Mouse (Mus musculus): ENCODE measurements around the gene Adgrg3. TPM values are rescaled to one million over a fixed set of nuclear protein-coding genes. Genes with fewer than 3 reads are reported as not detected.

The Adgrg3 gene
- polyA plus RNA-seq, 2 experiments = 5.8 to 8.3 TPM

GRCm38 (mm10) chr8:95037106-95037925 lies 19.8 kb downstream of the Adgrg3 start:
- no peak overlapping the region for H3K27ac ChIP-seq
- DNase-seq (ENCODE audit: low read depth in 3 of 3, low spot score in 3 of 3) (no peak), ATAC-seq (ENCODE audit: insufficient read depth) (0 out of 2 replicates have a peak, but pooled peaks have one; percentile 49)
- H3K4me1 ChIP-seq (replicated peaks; ENCODE audit: control insufficient read depth in 2 of 2, insufficient read depth in 2 of 2, low read length in 1 of 2) = peaks cover 0 to 5% of the 10 kb centered on the region in 2 experiments; a peak in 2 of 4 replicates
- TF ChIP-seq EP300 (IDR thresholded peaks at IDR 0.05; ENCODE audit: low read depth) (no peak), CTCF (IDR thresholded peaks at IDR 0.05; ENCODE audit: low read depth) (no peak)
- H3K36me3 ChIP-seq (replicated peaks; ENCODE audit: control insufficient read depth, insufficient read depth, low read depth) = no peaks in the 10 kb centered on the region
- no peaks in the 10 kb centered on the region for H3K27me3 ChIP-seq (ENCODE audit: control insufficient read depth, insufficient read depth, low read length)
- H3K9me3 ChIP-seq (ENCODE audit: control insufficient read depth, low read length) = no peaks in the 10 kb centered on the region
- H3K9ac ChIP-seq (replicated peaks) = no peak overlapping the region
- H3K4me3 ChIP-seq (ENCODE audit: insufficient read depth in 1 of 2, low read depth in 2 of 2, low read length in 2 of 2) = no peak overlapping the region
- WGBS (ENCODE audit: insufficient replicate concordance) = 38% methylated on average over 7 of the region's 7 CpGs
- H3K4me2 ChIP-seq (ENCODE audit: low read depth) = no peak overlapping the region

- Histone ChIP-seq H3K27ac (peak overlapping the region; percentile 35; the same call in 1 of the 2 replicates), H3K27me3 (ENCODE audit: control insufficient read depth, insufficient read depth, low read length) (no peaks in the 10 kb centered on the region), H3K9me3 (ENCODE audit: control insufficient read depth, low read length) (no peaks in the 10 kb centered on the region), H3K36me3 (replicated peaks; ENCODE audit: control insufficient read depth, insufficient read depth, low read depth) (no peaks in the 10 kb centered on the region), H3K4me1 (replicated peaks; ENCODE audit: control insufficient read depth in 2 of 2, insufficient read depth in 2 of 2, low read length in 1 of 2) (peaks cover 0 to 7% of the 10 kb centered on the region in 2 experiments; a peak in 2 of 4 replicates), H3K4me3 (ENCODE audit: insufficient read depth in 1 of 2, low read depth in 2 of 2, low read length in 2 of 2) (no peak overlapping the region), H3K9ac (replicated peaks) (no peak overlapping the region), H3K4me2 (ENCODE audit: low read depth) (no peak overlapping the region)
- peak in 1 of 3 experiments; percentile 29 for DNase-seq (ENCODE audit: low read depth in 3 of 3, low spot score in 3 of 3)
- TF ChIP-seq CTCF (IDR thresholded peaks at IDR 0.05; ENCODE audit: low read depth) (no peak), EP300 (IDR thresholded peaks at IDR 0.05; ENCODE audit: low read depth) (no peak)
- 49% methylated on average over 6 of the region's 6 CpGs for WGBS (ENCODE audit: insufficient replicate concordance)
- peak; percentile 70 for ATAC-seq (ENCODE audit: insufficient read depth)
Measured at GRCm38 (mm10) chr8:95041883-95042784, 24.6 kb downstream of the Adgrg3 start.

GRCm38 (mm10) chr8:95044811-95045210 lies 27.3 kb downstream of the Adgrg3 start:
- Histone ChIP-seq H3K4me1 (replicated peaks; ENCODE audit: control insufficient read depth in 2 of 2, insufficient read depth in 2 of 2, low read length in 1 of 2) (peaks cover 0 to 6% of the 10 kb centered on the region in 2 experiments; a peak in 1 of 4 replicates), H3K27me3 (ENCODE audit: control insufficient read depth, insufficient read depth, low read length) (no peaks in the 10 kb centered on the region), H3K4me2 (ENCODE audit: low read depth) (no peak overlapping the region), H3K9me3 (ENCODE audit: control insufficient read depth, low read length) (no peaks in the 10 kb centered on the region), H3K4me3 (ENCODE audit: insufficient read depth in 1 of 2, low read depth in 2 of 2, low read length in 2 of 2) (no peak overlapping the region), H3K27ac (no peak overlapping the region), H3K9ac (replicated peaks) (no peak overlapping the region), H3K36me3 (replicated peaks; ENCODE audit: control insufficient read depth, insufficient read depth, low read depth) (no peaks in the 10 kb centered on the region)
- no peak for DNase-seq (ENCODE audit: low read depth in 3 of 3, low spot score in 3 of 3)
- 47% methylated on average over 4 of the region's 4 CpGs for WGBS (ENCODE audit: insufficient replicate concordance)
- ATAC-seq (ENCODE audit: insufficient read depth) = no peak
- TF ChIP-seq EP300 (IDR thresholded peaks at IDR 0.05; ENCODE audit: low read depth) (no peak), CTCF (IDR thresholded peaks at IDR 0.05; ENCODE audit: low read depth) (no peak)

GRCm38 (mm10) chr8:95046982-95047381 lies 29.5 kb downstream of the Adgrg3 start:
- no peak for DNase-seq (ENCODE audit: low read depth in 3 of 3, low spot score in 3 of 3)
- no peaks in the 10 kb centered on the region for H3K9me3 ChIP-seq (ENCODE audit: control insufficient read depth, low read length)
- no peaks in the 10 kb centered on the region for H3K27me3 ChIP-seq (ENCODE audit: control insufficient read depth, insufficient read depth, low read length)
- H3K4me2 ChIP-seq (ENCODE audit: low read depth) = no peak overlapping the region
- H3K36me3 ChIP-seq (replicated peaks; ENCODE audit: control insufficient read depth, insufficient read depth, low read depth) = no peaks in the 10 kb centered on the region
- H3K9ac ChIP-seq (replicated peaks) = no peak overlapping the region
- WGBS (ENCODE audit: insufficient replicate concordance) = 21% methylated on average over 3 of the region's 3 CpGs
- no peak for ATAC-seq (ENCODE audit: insufficient read depth)
- H3K4me3 ChIP-seq (ENCODE audit: insufficient read depth in 1 of 2, low read depth in 2 of 2, low read length in 2 of 2) = no peak overlapping the region
- no peak for TF ChIP-seq EP300 (IDR thresholded peaks at IDR 0.05; ENCODE audit: low read depth)
- TF ChIP-seq CTCF (IDR thresholded peaks at IDR 0.05; ENCODE audit: low read depth) = no peak
- H3K27ac ChIP-seq = no peak overlapping the region
- H3K4me1 ChIP-seq (replicated peaks; ENCODE audit: control insufficient read depth in 2 of 2, insufficient read depth in 2 of 2, low read length in 1 of 2) = peaks cover 0 to 6% of the 10 kb centered on the region in 2 experiments; a peak in 1 of 4 replicates
